Mouse (Mus musculus) erythroblast, adult 5-6 weeks (primary cell): ENCODE measurements around the gene Cdk5. TPM values are rescaled to one million over a fixed set of nuclear protein-coding genes. Genes with fewer than 3 reads are reported as not detected.

Source experiments
- ATAC-seq: replicated peaks from 2 replicates; pipeline ENCODE4 v1.8.0; 2016; ENCODE audit warnings: moderate number of reproducible peaks, mild to moderate bottlenecking, moderate TSS enrichment, inconsistent platforms; ENCODE audit not compliant: poor library complexity, low FRiP score, severe bottlenecking
- total RNA-seq, 2 experiments: library from RNA; stranded (forward) in 1 of 2; stranded (reverse) in 1 of 2; fragments of 150-400 nt in 1 of 2; fragments of 200-764, 138-1000 nt in 1 of 2; gene quantifications; 2 replicates each; pipeline versions ENCODE4 v1.2.3 to v1.2.4; 2015 to 2017; ENCODE audit warnings: low replicate concordance in 2 of 2

Gene Cdk5
- total RNA-seq, 2 experiments from 2014 or later: 0.58 to 2.5 TPM

DNA sequence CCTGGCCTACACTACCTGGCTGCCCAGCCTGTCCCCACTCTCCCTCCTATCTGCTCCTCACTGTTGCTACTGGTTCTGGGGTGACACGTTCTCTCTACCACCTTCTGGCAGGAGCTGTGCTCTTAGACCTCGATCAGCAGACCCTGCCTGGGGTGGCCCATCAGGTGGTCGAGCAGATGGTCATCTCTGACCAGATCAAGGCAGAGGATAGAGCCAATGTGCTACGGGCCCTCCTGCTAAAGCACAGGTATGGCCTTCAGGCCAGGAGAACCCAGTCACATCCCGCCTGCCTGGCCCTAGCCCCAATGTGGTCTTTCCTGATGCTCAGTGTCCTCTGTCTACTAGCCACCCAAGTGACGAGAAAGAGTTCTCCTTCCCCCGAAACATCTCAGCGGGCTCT, 10.7 kb upstream of the Cdk5 start:
- ATAC-seq: no peak

DNA sequence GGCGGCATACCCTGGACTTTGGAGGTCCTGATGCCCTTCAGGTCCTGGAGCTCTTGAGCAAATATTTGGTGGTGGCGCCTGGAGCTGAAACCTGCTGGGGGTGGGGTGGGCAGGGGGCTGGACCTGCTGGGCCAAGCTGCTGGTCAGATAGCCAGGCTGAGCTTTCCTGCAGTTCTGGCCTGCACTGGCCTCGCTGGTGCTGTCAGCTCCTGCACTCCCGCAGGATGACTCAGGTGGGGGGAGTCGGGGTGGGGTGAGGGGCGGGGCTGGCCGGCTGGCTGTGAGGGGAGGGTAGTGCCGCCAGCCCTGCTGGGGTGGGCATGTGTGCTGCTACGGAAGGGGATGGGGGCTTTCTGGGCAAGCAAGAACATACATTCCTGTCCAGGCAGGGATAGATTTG, 5.3 kb upstream of the Cdk5 start:
- ATAC-seq: no peak

DNA sequence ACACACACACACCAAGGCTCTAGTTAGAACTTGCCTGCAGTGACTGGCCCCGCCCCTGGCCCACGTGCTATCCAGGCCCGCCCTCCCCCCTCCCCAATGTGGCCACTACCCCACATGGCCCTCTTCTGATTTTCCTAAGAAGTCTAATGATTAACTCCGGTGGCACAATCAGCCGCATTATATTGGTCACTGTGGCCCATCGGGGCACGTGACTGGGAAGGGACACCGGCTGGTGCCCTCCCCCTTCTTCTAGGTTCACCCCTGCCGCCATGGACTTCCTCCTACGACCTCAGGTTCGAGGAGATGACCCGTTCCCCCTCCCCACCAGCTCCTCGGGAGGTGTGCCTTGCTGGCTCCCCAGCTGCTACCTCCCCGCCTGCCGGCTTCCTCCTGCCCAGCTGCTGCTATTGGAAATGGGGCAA, 4.7 kb upstream of the Cdk5 start:
- no peak for ATAC-seq

DNA sequence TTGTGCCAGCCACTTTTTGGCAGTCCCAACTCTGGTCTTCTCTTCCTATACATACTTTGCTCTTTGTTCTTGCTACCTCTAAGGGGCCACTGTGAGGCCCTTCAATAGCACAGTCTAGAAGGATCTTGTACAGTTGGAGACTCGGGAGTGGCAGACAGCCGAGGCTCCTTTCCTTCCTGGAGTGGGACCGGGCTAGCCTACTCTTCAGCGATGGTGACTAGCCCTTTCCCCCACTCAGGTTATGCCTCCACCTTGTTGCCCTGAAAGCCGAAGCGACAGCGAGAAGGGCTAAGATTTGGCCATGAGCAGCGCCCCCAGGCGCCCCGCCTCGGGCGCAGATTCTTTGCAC, 3.9 kb upstream of the Cdk5 start:
- ATAC-seq: no peak

DNA sequence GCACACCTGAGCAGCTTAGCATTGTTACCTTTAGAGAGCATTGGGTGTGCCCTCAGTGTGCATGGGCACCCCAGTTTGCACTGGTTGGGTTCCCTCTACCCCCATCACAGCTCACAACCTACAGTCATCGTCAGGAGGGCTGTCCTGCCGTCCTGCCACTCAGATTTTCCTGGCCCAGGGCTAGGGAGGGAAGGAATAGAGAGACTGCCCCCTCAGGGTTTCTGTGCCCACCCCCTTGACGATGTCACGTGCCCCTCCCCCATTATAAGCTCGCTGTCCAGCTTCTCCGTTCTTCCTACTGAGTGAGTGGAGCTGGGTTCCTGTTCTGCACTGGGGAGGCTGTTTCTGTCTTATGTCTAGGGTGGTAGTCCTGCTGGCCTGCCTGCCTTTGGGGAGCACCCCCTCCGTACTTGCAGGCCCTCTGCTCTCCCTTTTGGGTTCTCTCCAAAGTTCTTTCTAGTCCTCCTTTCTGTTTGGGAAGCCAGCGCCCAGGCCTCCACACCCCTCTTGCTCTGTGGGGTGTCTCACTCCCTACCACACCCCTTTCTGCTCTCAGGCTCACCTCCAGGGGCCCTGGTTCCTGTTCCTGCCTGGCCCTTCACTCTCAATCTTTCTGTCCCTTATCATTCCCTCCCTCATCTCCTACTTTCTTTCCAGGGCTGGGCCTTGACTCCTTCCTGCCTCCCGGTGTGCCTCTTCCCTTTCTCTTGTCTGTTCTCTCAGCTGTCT, 3.4 kb upstream of the Cdk5 start:
- ATAC-seq: no peak

DNA sequence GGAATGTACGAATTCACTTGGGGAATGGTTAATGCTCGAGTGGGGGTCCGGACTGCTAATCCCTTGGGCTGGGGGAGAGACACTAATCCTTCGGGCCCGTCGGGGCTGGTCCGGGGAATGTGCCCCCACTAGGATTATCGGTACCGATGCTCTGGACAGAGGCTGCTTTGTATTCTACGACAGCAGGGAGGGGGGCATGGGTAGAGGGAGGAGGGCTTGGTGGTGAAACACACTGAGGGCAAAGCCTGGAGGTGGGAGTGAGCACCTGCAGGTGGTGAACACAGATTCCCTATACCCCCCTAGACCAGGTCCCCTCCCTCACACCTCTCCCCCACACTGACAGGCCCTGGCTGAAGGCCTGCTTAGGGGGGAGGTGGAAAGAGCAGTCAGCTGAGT, 2.7 kb upstream of the Cdk5 start:
- ATAC-seq: no peak

DNA sequence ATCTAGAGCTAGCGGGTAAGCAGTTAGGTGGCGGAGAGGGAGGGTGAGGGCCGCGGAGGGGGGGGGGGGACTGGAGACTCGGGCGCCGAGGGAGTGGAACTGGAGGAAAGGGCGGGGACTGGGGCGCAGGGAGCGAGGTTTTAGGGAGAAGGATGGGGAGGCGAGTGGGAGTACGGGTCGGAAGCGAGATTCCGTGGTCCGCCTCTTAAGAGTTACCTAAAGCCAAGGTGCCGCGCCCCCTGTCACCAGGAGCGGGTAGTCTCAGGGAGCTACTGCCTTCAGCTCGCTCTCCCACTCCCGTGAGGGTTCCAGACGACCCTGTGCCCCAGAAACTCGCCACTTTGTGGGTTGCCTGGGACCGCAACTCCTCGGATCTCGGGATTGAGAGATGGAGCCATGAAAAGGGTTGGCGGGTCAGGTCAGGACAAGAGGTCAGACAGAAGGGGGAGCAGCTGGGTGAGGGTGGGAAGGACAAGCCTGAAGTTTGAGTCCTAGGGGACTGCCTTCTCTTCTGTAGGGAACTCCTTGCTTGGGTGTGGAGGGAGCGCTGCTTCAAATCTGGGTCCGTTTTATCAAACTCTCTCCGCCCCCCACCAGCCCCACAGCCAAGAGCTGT, 2.2 kb upstream of the Cdk5 start:
- ATAC-seq: no peak

DNA sequence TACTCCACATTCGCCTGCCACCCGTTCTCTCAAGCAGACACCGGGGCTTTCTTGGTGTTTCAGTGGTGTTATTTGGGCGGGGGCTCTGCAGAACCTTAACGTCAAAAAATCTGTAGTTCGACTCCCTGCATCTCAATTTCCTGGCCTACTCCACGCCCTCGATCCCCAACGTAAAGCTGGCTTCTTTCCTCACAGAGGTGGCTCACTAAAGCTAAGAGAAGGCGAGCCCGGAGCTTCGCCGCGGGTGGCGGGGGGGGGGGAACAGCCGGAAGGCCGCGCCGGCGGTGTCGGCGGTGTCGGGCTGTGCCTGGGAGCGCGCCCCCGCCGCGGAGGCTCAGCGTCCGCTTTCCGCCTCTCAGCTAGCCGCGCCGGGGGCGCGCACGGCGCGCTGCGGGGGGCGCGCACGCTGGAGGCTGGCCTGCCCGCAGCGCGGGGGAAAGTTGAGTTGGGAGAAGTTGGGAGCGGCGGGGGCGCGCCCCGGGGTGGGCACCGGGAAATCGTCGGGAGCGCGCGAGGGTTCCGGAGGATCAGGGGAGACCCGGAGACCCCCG, 1.6 kb upstream of the Cdk5 start:
- ATAC-seq: no peak

DNA sequence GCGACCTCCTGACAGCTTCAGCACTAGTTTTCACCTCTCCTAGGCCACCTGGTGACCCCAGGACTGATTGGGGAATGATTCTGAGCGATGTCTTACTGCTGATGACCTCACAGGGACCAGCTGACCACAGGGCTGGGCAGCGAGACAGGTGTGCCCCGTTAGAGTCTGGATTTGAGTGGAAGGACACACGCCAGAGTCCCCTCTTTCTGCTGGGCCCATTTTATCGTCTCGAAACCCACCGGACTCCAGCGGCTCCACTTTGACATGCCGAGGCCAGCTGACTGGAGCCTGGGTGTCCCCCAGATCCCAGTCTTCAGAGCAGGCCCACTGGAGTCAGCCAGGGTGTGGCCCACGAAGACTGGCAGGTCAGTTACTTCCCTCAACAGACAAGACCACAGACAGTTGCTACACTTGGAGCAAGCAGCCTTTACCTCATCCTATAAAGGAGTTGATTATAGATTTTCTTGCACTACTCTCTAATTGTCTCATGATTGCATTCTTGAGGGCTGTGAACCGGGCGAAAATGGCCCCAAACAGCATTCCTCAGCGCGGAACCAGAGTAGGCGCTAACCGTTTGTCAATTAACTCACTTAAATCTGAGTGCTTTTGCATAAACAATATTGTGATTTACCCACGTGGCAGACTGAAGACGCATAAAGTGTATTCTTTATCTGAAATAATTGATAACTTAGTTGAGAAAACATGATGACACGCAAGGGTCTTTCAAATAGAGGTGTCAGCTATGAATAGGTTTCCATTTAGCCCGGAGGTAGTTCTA, 863 bp upstream of the Cdk5 start:
- ATAC-seq: peak; percentile 53

DNA sequence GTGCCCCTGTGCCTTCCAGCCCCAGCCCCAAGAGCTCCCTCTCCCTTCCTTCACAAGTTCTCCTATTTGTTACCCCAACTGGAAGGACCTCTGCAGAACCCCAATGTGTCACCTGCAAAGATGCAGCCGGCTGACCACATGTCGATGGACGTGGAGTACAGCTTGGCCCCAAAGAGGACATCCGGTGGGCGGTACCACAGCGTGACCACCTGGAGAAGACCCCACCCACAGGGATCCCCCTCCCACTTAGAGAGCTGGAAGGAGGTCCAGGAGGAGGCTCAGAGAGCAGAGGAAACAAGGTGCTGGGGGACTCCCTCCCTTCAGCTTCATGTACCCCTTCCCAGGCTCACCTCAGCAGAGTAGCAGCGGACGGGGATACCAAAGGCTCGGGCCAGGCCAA, 2.9 kb downstream of the Cdk5 start:
- no peak for ATAC-seq

DNA sequence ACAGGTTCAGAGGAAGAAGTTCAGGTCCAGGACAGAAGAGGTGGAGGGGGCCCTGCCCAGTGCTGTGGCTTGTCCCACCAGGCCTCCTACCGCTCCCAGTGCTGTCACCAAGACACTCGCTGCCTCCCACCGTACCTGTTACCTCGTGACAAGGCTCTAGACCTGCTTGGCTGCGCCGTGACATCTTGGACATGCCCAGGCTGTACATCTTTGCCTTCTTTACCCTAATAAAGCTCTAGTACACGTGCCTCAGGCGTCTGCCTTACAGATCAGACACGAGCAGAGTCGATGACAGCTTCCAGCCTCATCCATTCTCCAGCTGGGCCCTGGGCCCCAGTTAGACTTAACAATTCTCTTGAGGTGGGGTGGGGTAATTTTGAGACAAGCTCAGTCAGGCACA, 5.7 kb downstream of the Cdk5 start:
- ATAC-seq: no peak

DNA sequence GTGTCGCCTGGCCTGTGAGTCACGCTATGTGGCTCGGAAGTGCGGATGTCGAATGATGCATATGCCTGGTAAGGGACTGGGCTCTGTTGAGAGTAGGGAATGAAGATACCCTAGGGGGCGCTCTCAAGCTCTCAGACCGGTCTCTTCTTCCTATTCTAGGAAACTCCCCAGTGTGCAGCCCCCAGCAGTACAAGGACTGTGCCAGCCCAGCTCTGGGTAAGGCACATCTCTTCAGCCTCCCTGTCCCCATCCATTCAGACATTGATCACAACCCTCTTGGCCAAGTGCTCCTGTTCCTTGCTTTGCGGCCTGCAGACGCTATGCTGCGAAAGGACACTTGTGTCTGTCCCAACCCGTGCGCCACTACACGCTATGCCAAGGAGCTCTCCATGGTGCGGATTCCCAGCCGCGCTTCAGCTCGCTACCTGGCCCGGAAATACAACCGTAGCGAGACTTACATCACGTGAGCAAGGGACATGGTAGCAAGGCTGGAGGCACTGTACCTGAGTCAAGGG, 7.1 kb downstream of the Cdk5 start:
- peak; percentile 34; the same call in 1 of the 2 replicates for ATAC-seq

DNA sequence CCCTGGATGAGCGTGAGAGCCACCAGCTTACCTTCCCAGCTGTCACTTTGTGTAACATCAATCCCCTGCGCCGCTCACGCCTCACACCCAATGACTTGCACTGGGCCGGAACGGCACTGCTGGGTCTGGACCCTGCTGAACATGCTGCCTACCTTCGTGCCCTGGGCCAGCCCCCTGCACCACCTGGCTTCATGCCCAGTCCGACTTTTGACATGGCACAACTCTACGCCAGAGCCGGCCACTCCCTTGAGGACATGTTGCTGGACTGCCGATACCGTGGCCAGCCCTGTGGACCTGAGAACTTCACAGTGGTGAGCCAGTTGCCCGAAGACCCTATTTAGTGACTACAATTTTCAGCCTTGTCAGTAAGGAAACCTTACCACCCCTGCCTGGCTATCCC, 9.4 kb downstream of the Cdk5 start:
- ATAC-seq: no peak

DNA sequence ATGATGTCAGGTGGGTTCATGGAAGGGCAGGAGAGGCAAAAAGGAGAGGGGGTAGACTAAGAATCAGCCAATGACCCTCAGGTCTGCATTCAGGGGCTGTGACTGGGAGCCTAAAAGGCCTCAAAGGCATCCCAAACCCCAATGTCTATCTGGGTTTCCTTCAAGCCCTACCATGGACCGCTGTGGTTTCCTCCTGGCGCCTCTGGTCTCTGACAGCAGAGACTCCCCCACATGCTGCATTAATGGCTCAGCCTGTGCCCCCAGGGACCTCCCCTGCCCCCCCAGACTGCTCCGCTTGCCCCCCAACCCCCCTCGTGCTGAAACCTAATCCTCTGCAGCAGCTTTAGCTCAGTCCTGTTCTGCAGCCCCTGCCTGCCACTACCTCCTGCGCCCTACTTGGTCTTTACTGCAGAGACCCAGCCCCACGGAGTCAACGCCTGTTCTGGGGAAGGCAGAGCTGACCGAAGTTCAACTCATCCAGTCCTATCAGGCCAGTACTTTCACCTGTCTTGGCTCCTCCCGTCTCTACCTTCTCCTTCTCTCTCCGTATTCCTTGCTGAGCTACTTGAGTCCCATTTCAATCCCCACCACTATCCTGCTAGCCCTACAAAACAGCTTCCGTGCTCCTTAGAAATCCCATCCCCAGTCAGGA, 10.2 kb downstream of the Cdk5 start, which contains the start of gene Asic3:
Gene Asic3 (plus strand): TSS at position 351 of the 652 bp plus-strand sequence.
- ATAC-seq: no peak

DNA sequence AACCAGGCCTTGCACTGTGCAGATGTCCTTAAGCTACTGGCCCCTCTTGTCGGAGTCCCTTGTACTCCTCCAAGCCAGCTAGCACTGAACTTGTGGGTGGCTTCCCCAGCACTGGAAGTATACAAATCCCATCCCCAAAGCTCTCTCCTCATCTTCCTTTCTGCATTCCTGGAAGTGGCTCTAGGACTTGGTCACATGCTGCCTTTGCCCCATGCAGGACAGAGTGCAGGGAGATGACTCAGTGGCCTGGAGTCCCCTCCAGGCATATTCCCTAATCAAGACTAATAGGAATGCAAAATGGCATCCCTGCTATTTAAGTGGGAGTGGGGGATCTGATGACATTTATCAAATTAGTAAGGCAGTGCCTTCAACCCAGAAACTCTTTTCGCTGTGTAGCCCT, 11.3 kb downstream of the Cdk5 start:
- ATAC-seq: no peak

DNA sequence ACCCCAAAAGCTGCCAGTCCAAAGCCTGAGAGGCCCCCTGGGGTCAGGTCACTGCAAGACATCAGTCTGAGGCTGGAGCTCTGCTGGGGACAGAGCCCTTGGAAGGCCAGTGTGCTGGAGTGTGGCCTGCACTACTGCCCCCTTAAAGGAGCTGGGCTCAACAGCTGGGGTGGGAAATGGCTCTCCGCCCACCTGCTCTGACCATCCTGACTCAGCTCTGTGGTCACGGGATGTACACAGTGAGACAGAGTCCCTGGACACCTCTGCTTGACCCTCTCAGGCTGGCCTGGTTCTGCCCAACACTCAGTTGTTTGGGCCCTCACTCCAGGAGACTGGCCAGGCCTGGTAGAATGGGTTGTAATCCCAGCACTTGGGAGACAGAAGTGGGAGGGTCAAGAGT, 13.9 kb downstream of the Cdk5 start:
- no peak for ATAC-seq

DNA sequence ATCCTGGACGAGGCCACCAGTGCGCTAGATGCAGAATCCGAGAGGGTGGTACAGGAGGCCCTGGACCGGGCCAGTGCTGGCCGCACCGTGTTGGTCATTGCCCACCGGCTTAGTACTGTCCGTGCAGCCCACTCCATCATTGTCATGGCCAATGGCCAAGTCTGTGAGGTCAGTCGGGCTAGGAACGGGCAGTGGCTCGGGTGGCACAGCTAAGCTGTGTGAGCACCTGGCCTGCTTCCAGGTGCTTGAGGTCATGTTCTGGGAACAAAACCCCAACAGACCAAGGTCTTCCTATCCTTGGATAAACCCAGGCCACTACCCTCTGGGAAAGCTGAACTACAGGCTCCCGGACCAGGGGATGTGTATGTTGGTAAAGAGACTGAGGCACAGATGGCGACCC, 14.7 kb downstream of the Cdk5 start:
- ATAC-seq: no peak

DNA sequence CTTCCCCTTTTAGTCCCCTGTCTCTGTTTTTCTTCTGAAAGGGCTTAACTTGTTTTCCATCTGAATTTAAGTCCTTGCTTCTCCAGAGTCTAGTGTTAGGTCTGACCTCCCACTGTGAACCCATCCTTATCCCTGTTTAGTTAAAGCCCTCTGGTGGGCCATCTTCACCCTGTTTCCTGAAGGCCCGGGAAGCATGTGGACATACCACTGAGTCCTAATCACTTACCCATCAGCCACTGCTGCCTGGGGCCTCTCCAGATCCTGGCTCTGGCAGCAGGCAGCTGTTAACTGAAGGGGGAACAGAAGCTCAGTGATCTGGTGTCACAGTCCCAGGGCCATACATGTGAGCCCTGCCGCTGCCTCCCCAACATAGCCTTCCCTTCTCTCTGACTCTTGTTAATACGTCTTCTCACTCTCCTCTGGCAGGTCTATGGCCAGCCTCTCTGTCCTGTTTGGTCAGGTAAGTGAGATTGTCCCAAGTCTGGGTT, 17.9 kb downstream of the Cdk5 start:
- ATAC-seq: no peak

DNA sequence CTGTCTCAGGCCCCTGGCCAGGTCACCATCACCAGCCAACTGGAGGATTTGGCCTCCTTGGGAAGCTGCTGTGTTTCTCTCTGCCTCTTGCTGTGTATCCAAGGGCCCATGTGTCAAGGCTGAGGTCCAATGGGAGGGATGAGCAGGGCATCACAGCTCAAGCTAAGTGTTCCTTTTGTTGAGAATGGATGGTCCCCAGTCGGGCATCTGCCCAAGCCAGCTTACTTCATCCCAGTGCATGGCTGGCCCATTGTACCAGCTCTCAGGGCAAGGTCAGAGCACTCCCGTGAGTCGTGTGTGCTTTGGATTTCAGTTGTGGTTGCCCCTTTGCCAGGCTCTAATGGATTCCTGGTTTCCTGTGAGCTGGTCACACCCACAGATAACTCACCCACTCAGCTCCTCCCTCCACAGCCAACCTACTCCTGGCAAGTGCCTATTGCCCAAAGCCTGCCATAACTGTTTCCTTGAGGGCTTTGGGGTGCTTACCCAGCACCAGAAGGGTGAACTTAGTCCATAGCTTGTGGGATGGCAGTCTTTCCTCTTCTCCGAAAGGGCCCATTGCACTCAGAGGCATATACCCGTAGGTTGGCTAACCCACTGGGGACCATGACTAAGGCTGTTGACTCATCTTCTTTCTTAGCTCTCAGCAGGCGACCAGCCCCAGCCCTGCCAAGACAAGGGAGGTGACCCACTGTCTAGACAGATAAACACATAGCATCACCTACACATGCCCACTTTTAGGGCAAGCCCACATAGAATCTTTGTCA, 18.6 kb downstream of the Cdk5 start:
- 0 out of 2 replicates have a peak, but pooled peaks have one; percentile 19 for ATAC-seq
